ENCODE assay signal across 15 mouse cellular contexts in the genomic region with DNA sequence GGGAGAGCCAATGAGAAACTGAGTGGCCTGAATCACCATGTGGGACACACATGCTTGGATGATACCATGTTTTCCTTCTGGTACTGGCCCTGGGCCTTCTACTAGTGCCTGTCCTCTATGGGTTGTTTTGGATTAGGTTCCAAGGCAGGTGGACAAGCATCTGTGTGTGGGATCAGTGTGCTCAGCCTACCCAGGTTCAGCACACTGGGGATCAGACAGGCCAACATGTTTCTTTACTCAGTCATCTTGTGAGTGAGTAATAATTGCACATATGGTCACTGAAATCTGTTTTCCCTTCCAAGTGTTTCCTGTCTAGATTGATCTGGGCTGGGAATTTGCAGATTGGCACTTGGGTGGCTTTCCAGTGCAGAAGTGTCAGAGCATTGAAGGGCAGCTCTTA.
DNase-seq lines count a peak whose midpoint lies in the region; ATAC-seq and TF ChIP-seq lines count a peak whose summit lies in the region.
"Had no signal": no experiment of that assay in that cellular context is flagged by ENCODE, and none has a peak within 500 bp of the region (broad histone marks: within the 10 kb centered on the region; RNA-seq: fewer than 3 reads in every experiment).

No protein-coding gene starts in this region.

- TF ChIP-seq CTCF in kidney, adult 2 months (conservative IDR thresholded peaks at IDR 0.05; ENCODE audit: insufficient read depth, insufficient read length, low read depth, low read length): no peak

- H3K36me3 ChIP-seq in forebrain, embryonic 13.5 days (ENCODE audit: poor library complexity, severe bottlenecking): no peaks in the 10 kb centered on the region
- H3K36me3 ChIP-seq in forebrain, embryonic 10.5 days (replicated peaks): no peaks in the 10 kb centered on the region
- no peaks in the 10 kb centered on the region for H3K36me3 ChIP-seq in embryonic facial prominence, embryonic 11.5 days (replicated peaks; ENCODE audit: control insufficient read depth, insufficient read depth, low read depth, low read length)
- no peaks in the 10 kb centered on the region for H3K36me3 ChIP-seq in kidney, adult 2 months (ENCODE audit: control insufficient read depth, insufficient read depth, low read length)
- H3K36me3 ChIP-seq: heart, embryonic 15.5 days; hindbrain, embryonic 15.5 days; limb, embryonic 13.5 days had no signal

- peak; percentile 70; the same call in 1 of the 2 replicates for ATAC-seq in forebrain, embryonic 13.5 days
- no peak for ATAC-seq in embryonic facial prominence, embryonic 11.5 days (replicated peaks; ENCODE audit: insufficient number of reproducible peaks, low FRiP score, low TSS enrichment, low read depth)

- H3K27ac ChIP-seq in forebrain, embryonic 13.5 days: no peak overlapping the region
- H3K27ac ChIP-seq in forebrain, embryonic 10.5 days: no peak overlapping the region
- H3K27ac ChIP-seq in embryonic facial prominence, embryonic 11.5 days (replicated peaks; ENCODE audit: low read depth, low read length): no peak overlapping the region
- no peak overlapping the region for H3K27ac ChIP-seq in kidney, adult 2 months (ENCODE audit: insufficient read depth, low read depth, low read length)
- H3K27ac ChIP-seq: heart, embryonic 15.5 days; hindbrain, embryonic 15.5 days; limb, embryonic 13.5 days had no signal

- no peak overlapping the region for H3K9ac ChIP-seq in forebrain, embryonic 13.5 days
- H3K9ac ChIP-seq in embryonic facial prominence, embryonic 11.5 days (replicated peaks; ENCODE audit: low read length): no peak overlapping the region
- H3K9ac ChIP-seq: heart, embryonic 15.5 days; hindbrain, embryonic 15.5 days; limb, embryonic 13.5 days; lung, embryonic 14.5 days had no signal

- no peak overlapping the region for H3K4me2 ChIP-seq in forebrain, embryonic 13.5 days
- no peak overlapping the region for H3K4me2 ChIP-seq in embryonic facial prominence, embryonic 11.5 days (ENCODE audit: low read depth, low read length)
- H3K4me2 ChIP-seq: heart, embryonic 15.5 days; hindbrain, embryonic 15.5 days; limb, embryonic 13.5 days; lung, embryonic 14.5 days had no signal

- H3K4me3 ChIP-seq in forebrain, embryonic 13.5 days: no peak overlapping the region
- no peak overlapping the region for H3K4me3 ChIP-seq in forebrain, embryonic 10.5 days
- no peak overlapping the region for H3K4me3 ChIP-seq in embryonic facial prominence, embryonic 11.5 days (ENCODE audit: low read depth, low read length)
- no peak overlapping the region for H3K4me3 ChIP-seq in kidney, adult 2 months (ENCODE audit: insufficient read depth, low read depth, low read length)
- H3K4me3 ChIP-seq: heart, embryonic 15.5 days; hindbrain, embryonic 15.5 days; limb, embryonic 13.5 days had no signal

- H3K4me1 ChIP-seq in forebrain, embryonic 13.5 days: no peaks in the 10 kb centered on the region
- H3K4me1 ChIP-seq in forebrain, embryonic 10.5 days: peaks cover 3% of the 10 kb centered on the region; the same call in 1 of the 2 replicates
- H3K4me1 ChIP-seq in embryonic facial prominence, embryonic 11.5 days (ENCODE audit: control insufficient read depth, insufficient read depth, low read length): no peaks in the 10 kb centered on the region
- no peaks in the 10 kb centered on the region for H3K4me1 ChIP-seq in kidney, adult 2 months (ENCODE audit: control insufficient read depth, insufficient read depth, low read length)
- H3K4me1 ChIP-seq: heart, embryonic 15.5 days; hindbrain, embryonic 15.5 days had no signal

- H3K27me3 ChIP-seq in forebrain, embryonic 13.5 days: no peaks in the 10 kb centered on the region
- no peaks in the 10 kb centered on the region for H3K27me3 ChIP-seq in forebrain, embryonic 10.5 days (ENCODE audit: poor library complexity, severe bottlenecking)
- H3K27me3 ChIP-seq in embryonic facial prominence, embryonic 11.5 days (ENCODE audit: control insufficient read depth, insufficient read depth, low read length): no peaks in the 10 kb centered on the region
- H3K27me3 ChIP-seq in kidney, adult 2 months (replicated peaks; ENCODE audit: control insufficient read depth, insufficient read depth, low read length): no peaks in the 10 kb centered on the region
- H3K27me3 ChIP-seq: heart, embryonic 15.5 days; hindbrain, embryonic 15.5 days; limb, embryonic 13.5 days had no signal

- no peak for TF ChIP-seq POLR2A in kidney, adult 2 months (IDR thresholded peaks at IDR 0.05; ENCODE audit: low read depth, low read length)

- no peak for DNase-seq in forebrain, embryonic 10.5 days (ENCODE audit: extremely low spot score, low spot score)
- DNase-seq in cerebellum, adult 11 months: peak; percentile 58
- peak; percentile 25 for DNase-seq in embryonic facial prominence, embryonic 11.5 days (ENCODE audit: low spot score)
- DNase-seq in layer of hippocampus, adult 8-10 months (ENCODE audit: low spot score in 2 of 2): peak; percentile 68 to 77
- no peak for DNase-seq in adrenal gland, postnatal 25 days
- no peak for DNase-seq in kidney, adult 2 months
- no peak for DNase-seq in ovary, adult 18-20 months (ENCODE audit: low spot score)
- DNase-seq: gastrocnemius, postnatal 25 days; kidney, postnatal 10 days; lung, embryonic 14.5 days; right cerebral cortex, adult 18-20 months had no signal

- H3K9me3 ChIP-seq in forebrain, embryonic 13.5 days (replicated peaks): no peaks in the 10 kb centered on the region
- H3K9me3 ChIP-seq in forebrain, embryonic 10.5 days: no peaks in the 10 kb centered on the region
- H3K9me3 ChIP-seq in embryonic facial prominence, embryonic 11.5 days (replicated peaks; ENCODE audit: control insufficient read depth, low read length): no peaks in the 10 kb centered on the region
- H3K9me3 ChIP-seq: heart, embryonic 15.5 days; hindbrain, embryonic 15.5 days; limb, embryonic 13.5 days had no signal

Comparison
In these comparisons a context has a peak if more than half of its experiments do, and no peak if none do; other contexts are left out.
1. DNase-seq: peak in cerebellum, adult 11 months (single experiment), embryonic facial prominence, embryonic 11.5 days (single experiment) and layer of hippocampus, adult 8-10 months (2 of 2); none in forebrain, embryonic 10.5 days (single experiment), adrenal gland, postnatal 25 days (single experiment), kidney, adult 2 months (single experiment) and ovary, adult 18-20 months (single experiment).